Mouse (Mus musculus) layer of hippocampus, adult 8-10 months (tissue): ENCODE data around the gene Imp4. TPM values are rescaled to one million over a fixed set of nuclear protein-coding genes. Genes with fewer than 3 reads are reported as not detected.

Experiments used
- microRNA-seq, 2 experiments: library from miRNA; unstranded; fragments of <30 nt; microRNA quantifications; one replicate each; pipeline ENCODE4 v1.2.0; 2022
- total RNA-seq, 4 experiments: library from RNA; stranded (reverse); gene quantifications; 2 replicates each; pipeline ENCODE4 v1.2.4; 2022

Gene Imp4
- total RNA-seq, 4 experiments from 2014 or later = 32.3 to 36.9 (median 33.4) TPM

Small RNAs within 50 kb of the gene (microRNA-seq; reads per million reads assigned to microRNA genes)
- gene Mir5103 = 0.64 to 4.3 reads per million in 2 experiments

Other genes with a start within 250 kb of the Imp4 start
- 10 to 100 TPM; 16.0 to 20.6 (median 17.9) TPM for gene Ccdc115, start 179 bp upstream of the Imp4 start, total RNA-seq
- 10 to 100 TPM in 1 of 4 experiments, 1 to 10 TPM in 3; 5.0 to 11.9 (median 8.9) TPM for gene Ptpn18, start 19.9 kb downstream of the Imp4 start, total RNA-seq
- gene Prss39, start 58.6 kb downstream of the Imp4 start, total RNA-seq = not detected
- not detected for gene Cfc1, start 95.8 kb downstream of the Imp4 start, total RNA-seq
- gene Prss40, start 121.1 kb downstream of the Imp4 start, total RNA-seq = not detected
- gene Amer3, start 139.8 kb downstream of the Imp4 start, total RNA-seq = 10 to 100 TPM; 33.5 to 37.0 (median 34.7) TPM